Mouse (Mus musculus): Measurements from ENCODE around the gene Cntfr.

Gene Cntfr

DNA sequence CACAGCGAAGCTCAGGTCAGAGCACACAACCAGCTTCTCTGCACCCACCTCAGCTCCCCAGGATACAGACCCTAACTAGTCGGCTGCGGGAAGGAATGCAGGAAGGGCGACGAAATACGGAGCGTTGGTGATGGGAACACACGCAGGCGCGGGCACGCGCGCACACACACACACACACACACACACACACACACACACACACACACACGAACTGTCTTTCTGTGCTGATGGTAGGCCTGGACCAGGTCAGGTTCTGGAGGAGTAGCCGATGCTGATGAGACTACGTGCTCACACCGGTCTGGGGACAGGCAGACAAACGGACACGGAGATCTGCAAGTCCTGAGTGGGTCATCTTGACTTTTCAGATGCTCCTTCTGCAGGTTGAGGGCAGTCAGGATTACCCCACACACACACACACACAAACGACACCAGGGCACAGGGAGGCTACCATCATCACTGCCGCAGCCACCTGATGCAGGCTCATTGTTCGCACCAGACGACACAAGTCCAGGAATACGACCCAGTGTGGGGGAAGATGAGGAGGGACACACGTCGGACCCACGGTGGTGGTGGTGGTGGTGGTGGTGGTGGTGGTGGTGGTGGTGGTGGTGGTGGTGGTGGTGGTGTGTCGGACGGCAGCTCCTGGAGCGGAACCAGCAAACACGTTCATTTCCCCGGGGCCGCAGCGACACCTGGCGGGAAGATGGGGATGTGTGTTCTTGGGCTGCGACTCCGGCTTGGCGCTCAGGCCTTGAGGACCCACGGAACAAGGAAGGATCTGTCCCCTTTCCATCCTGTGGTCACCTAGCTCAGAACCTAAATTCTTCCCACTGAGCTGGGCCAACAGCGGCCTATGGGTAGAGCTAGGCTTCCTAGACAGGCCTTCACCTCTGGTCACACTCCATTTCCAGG lies at the start of gene Cntfr:
Cntfr (minus strand) TSS at position 160 of the 912 bp plus-strand sequence.
- DNase-seq (ENCODE audit: low read depth), result peak; percentile 50

DNA sequence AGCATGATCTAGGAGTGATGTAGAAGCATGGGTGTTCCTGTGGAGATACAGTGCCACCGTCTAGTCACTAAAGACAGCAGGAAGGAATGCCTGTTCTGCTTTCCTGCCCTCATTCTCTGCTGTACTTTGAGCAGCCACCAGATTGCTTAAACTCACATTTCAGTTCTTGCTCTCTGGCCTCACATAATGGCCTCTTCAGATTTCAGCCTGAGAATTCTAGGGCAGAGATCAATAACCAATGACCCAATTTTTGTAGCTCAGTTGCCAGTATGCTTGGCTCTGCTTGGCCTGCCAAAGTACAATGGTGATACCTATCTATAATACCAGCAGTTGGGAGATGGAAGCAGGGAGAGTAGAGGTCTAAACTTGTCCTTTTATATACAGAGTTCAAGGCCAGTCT lies 48.1 kb upstream of the Cntfr start:
- no peak for DNase-seq (ENCODE audit: low read depth)

DNA sequence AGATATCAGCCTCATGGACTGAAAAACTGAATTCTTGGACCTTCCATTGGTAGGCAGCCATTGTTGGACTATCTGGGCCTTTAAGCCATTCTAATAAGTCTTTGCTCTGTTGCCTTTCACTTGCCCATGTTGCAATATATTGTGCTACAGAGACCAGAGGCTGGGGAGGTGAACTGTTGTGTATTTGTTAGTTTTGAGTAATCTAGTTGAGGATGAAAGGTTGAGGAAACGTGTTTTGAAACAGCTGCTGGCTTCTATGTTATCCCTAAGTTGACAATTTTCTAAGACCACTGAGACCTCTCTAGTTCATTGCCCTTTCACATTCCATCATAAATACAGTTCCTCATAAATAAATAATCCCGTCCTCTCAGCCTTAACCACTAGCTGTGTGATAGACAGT lies 47.2 kb upstream of the Cntfr start:
- DNase-seq (ENCODE audit: low read depth), result no peak

GRCm38 (mm10) chr4:41741158-41741560 lies 44.3 kb upstream of the Cntfr start:
- DNase-seq (ENCODE audit: low read depth), result peak; percentile 96

DNA sequence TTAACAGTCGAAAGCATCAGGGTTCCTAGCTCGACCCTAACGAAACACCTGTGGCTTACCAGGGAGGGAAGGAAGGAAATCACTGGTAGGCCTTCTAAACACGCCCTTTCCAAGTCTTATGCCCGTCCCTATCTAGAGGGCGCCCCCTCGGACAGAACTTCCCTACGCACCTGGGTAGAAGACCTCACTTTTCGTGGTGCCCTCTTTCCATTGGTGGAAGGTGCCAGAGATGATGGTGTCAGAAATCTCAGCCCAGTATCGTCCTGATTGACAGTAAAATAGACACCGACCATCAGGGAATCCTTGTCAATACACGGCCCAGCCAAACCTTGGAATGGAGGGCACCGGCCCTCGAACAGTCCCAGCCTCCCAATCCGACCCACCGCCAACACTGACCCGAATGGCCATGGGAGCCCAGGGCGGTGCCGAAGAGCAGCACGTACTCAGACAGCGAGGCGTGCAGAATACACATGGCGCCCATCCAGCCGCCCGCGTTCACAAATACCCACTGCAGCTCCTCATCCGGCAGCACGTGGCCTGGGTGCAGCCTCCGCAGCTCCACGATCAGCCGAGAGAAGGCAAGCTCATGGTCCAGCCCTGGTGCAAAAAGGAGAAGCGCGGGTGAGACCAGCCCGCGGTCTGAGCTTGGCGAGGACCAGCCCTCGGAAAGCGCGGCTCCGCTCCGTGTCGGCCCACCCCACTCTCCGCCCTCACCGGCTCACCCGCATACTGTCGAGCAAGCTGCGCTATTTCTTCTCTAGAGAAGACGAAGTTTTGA lies 43.7 kb upstream of the Cntfr start:
- DNase-seq (ENCODE audit: low read depth), result no peak

GRCm38 (mm10) chr4:41739260-41739659 lies 42.4 kb upstream of the Cntfr start:
- no peak for DNase-seq (ENCODE audit: low read depth)

GRCm38 (mm10) chr4:41738256-41738603 lies 41.3 kb upstream of the Cntfr start:
- no peak for DNase-seq (ENCODE audit: low read depth)

GRCm38 (mm10) chr4:41737602-41738255 lies 40.8 kb upstream of the Cntfr start:
- peak; percentile 53 for DNase-seq (ENCODE audit: low read depth)

DNA sequence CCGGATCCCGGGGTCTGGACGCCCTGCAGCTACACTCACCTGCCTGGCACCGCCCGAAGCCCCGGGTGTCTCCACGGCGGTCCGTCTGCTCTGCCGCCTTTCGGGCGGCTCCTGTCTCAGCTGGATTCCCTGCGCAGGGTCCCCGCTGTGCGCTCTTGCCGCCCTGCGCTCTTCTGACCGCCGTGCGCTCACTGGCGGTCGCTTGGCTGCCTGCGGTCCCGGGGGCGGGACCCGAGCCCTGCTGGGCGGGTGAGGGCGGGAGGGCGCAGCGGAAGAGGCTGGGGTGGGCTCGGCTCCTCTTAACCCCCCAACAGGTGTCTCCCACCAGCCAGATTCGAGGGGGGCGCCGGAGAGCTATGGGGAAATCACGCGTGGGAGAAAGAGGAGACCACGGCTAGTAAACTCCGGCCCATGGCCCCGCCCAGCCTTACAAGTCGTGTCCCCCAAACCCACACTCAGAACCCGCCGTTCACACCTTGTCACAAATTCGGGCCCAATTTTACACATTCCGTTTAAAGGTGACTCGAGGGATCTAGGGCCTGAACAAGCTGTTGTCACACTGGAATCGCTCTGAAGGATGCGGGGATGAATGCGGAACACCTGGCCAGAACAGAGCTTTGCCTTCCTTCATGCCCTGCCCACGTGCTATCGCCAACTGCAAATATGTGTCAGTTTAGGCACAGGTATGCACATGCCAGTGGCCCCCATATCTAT lies 34.3 kb upstream of the Cntfr start, which contains the start of gene Arid3c:
Arid3c (minus strand) TSS at position 91 of the 714 bp plus-strand sequence.
- DNase-seq (ENCODE audit: low read depth), result no peak

DNA sequence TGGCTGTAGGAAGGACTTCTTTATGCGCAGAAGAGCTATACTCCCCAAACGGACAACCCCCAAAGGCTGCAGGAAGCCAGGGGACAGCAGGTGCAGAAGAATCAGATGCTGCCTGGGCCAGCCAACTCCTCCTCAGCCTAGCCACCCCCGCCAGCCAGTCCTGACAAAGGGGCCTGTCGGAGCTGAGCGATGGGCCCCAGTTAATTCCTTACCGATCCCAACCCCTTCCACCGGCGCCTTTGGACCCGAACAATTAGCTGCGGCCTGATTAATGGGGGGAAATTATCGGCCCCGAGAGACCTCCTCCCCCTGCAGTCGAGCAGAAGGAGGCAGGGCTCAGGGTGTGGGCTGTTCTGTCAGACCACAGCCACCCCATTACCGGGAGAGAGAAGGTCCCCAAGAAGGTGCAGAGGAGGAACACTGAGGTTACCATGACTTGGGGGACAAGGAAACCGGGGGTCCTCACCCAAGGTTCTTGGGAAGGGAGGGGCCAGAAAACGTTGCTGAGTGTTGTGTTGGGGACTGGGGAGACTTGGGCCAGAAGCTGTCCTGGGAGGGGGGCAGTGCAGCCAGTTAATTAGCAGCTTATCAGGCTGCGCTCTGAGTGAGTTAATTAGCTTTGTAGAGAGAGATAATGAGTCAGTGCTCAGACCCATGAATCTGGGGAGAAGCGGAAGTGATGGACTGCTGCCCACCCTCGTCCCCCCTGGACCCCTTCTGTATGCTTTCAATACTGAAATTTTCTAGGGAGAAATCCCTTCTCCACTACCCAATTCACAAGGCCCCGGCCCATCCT lies 30.1 kb upstream of the Cntfr start:
- no peak for DNase-seq (ENCODE audit: low read depth)

DNA sequence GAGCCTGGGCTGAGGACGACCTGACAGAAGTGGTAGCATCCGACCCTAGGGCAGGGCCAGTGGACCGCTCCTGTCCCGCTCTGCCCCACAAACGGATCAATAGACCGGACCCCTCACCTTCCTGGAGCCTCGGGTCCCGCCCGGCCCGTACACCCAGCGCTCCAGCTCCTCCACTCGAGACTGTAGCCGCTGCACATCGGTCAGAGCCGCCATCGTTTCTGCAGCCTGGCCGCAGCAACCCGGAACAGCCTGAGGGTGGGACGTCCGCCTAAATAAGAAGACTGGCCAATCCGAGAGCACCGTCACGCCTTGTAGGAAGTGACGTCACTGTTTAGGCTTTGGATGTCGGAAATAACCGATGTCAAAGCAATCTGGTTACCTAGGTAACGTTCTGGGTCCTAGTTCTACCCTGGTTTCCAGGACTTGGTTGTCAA lies 26.0 kb upstream of the Cntfr start, which contains the start of gene Dctn3:
Dctn3 (minus strand) TSS at position 253 of the 434 bp plus-strand sequence.
- DNase-seq (ENCODE audit: low read depth), result peak; percentile 88

- DNase-seq (ENCODE audit: low read depth), result no peak
Observed at GRCm38 (mm10) chr4:41716834-41717233, 19.9 kb upstream of the Cntfr start.

GRCm38 (mm10) chr4:41715596-41715995 lies 18.7 kb upstream of the Cntfr start:
- no peak for DNase-seq (ENCODE audit: low read depth)

GRCm38 (mm10) chr4:41715082-41715481 lies 18.2 kb upstream of the Cntfr start:
- no peak for DNase-seq (ENCODE audit: low read depth)

- DNase-seq (ENCODE audit: low read depth), result peak; percentile 57
Observed at GRCm38 (mm10) chr4:41714276-41714675, 17.4 kb upstream of the Cntfr start.

- DNase-seq (ENCODE audit: low read depth), result peak; percentile 53
Observed at GRCm38 (mm10) chr4:41713197-41714067, 16.5 kb upstream of the Cntfr start, which contains the start of gene Rpp25l. Gene Rpp25l, minus strand, starts transcription at chr4:41713534.

DNA sequence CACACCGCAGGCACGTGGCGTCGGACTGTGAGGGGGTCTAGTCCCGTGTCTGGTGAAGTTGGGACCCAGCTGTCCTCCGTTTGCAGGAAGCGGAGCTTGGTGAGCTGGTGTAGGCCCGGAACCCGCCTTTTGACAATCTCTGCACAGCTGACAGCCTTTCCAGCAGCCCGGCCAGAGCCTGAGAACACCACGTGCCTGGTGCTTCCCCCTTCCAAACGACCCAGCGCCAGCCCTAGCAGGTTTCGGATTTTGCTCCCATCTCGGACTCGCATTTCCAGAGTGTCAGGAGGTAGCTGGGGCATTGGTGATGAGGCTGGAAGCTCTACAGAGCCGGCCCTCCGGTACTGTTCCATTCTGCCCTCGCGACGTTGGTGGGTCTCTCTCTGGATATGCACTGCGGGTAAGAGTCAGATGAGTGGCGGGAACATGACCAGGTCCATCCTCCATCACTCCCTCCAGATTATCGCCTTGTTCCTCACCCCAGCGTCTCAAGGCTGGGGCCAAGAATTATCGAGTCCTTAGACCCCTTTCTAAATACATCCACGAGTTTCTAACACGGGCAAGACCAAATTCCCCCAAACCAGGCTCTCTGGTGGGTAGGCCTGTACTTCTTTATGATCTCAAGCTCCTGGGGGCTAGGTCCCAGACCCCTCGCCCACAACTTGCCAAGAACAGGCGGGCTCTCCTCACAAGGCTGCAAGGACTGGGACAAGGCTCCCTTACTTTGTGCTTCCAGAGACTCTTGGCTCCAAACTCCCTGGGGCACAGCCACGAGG lies 15.7 kb upstream of the Cntfr start:
- DNase-seq (ENCODE audit: low read depth), result no peak

DNA sequence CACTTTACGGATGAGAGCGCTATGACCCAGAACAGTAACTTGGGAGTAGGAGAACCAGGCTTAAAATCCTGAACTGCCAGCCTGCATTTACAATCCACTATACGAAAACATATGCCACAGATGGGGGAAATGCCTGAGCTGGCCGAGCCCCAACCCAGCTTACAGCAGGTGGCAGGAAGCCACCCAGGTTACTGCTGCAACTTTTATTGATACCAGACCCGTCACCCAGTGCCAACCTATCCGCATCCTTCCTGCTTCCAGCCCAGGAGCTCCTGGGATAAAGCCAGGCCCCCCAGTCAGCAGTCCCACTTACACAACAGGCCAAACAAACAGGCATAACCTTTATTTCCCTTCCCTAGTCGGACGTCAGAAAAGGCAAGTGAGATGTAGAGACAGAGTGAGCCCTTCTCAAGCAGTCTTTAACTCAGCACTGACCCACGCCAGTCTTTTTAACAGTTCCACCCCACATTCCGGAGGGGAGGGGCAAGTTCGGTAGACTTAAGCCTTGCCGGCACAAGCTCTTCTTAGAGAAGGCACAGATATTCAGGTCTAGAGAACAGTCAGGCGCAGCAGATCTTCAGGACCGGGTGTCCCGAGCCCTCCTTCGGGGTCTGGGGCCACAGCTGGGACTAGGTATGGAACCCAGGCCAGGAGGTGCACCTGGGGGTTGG lies 15.0 kb upstream of the Cntfr start:
- DNase-seq (ENCODE audit: low read depth), result no peak
